In the genomic region with DNA sequence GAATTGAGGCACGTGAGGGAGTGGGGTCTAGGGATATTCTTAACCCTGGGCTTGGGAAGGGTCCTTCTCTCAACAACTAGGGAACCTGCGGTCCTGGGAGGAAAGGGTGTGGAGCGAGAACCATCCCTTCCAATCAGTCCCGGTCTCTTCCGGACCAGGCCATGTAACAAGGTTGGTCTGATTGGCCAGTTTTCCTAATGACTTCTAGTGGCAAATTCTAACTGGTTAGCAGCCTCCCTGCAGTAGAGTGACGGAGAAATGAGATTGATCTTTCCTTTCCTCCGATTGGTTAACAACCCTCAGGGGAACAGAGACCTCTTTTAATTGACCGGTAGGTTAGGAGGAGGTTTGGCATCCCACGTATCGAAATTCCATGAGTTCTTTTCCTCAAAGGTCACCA, we compare ENCODE assay signal across 8 mouse cellular contexts. TPM values are rescaled to one million over a fixed set of nuclear protein-coding genes. Genes with fewer than 3 reads are reported as not detected.
DNase-seq lines count a peak whose midpoint lies in the region; ATAC-seq and TF ChIP-seq lines count a peak whose summit lies in the region.

No protein-coding gene starts in this region.

- H3K4me2 ChIP-seq in embryonic facial prominence, embryonic 11.5 days (ENCODE audit: low read depth, low read length): peak overlapping the region; percentile 8
- peak overlapping the region; percentile 75 for H3K4me2 ChIP-seq in midbrain, embryonic 12.5 days (replicated peaks)

- DNase-seq in adrenal gland, postnatal 36 days: peak; percentile 37 to 59
- DNase-seq in embryonic facial prominence, embryonic 11.5 days (ENCODE audit: low spot score): peak; percentile 83
- peak; percentile 55 to 74 for DNase-seq in heart, adult 2 months
- DNase-seq in kidney, adult 11 months: peak; percentile 72
- DNase-seq in limb, embryonic 10.5 days (ENCODE audit: low spot score): peak; percentile 64
- no peak for DNase-seq in B cell, adult 2 months

- H3K27ac ChIP-seq in embryonic facial prominence, embryonic 11.5 days (replicated peaks; ENCODE audit: low read depth, low read length): peak overlapping the region; percentile 64
- H3K27ac ChIP-seq in heart, adult 2 months: peak overlapping the region; percentile 97
- peak overlapping the region; percentile 100 for H3K27ac ChIP-seq in limb, embryonic 10.5 days
- peak overlapping the region; percentile 98 for H3K27ac ChIP-seq in midbrain, embryonic 12.5 days (replicated peaks)
- peak overlapping the region; percentile 67 for H3K27ac ChIP-seq in testis, adult 2 months (ENCODE audit: control insufficient read depth, insufficient read depth, low read depth, low read length)

- TF ChIP-seq CTCF in heart, adult 2 months (IDR thresholded peaks at IDR 0.05): no peak
- no peak for TF ChIP-seq CTCF in testis, adult 2 months (IDR thresholded peaks at IDR 0.05; ENCODE audit: control insufficient read depth, insufficient read depth, insufficient replicate concordance, low read depth, low read length)

- 0 out of 2 replicates have a peak, but pooled peaks have one; percentile 13 for TF ChIP-seq EP300 in heart, adult 2 months (IDR thresholded peaks at IDR 0.05; ENCODE audit: insufficient read depth, low read depth, low read length)

- 3% methylated on average over 10 of the region's 10 CpGs for WGBS in embryonic facial prominence, embryonic 11.5 days
- 8% methylated on average over 10 of the region's 10 CpGs for WGBS in heart, adult 2 months
- under 1% methylated on average over 10 of the region's 10 CpGs for WGBS in limb, embryonic 10.5 days
- 3% methylated on average over 10 of the region's 10 CpGs for WGBS in midbrain, embryonic 12.5 days

- H3K27me3 ChIP-seq in embryonic facial prominence, embryonic 11.5 days (ENCODE audit: control insufficient read depth, insufficient read depth, low read length): no peaks in the 10 kb centered on the region
- H3K27me3 ChIP-seq in heart, adult 2 months (ENCODE audit: control insufficient read depth, insufficient read depth, low read length): no peaks in the 10 kb centered on the region
- no peaks in the 10 kb centered on the region for H3K27me3 ChIP-seq in limb, embryonic 10.5 days (ENCODE audit: low read depth, poor library complexity, severe bottlenecking)
- H3K27me3 ChIP-seq in midbrain, embryonic 12.5 days: no peaks in the 10 kb centered on the region
- no peaks in the 10 kb centered on the region for H3K27me3 ChIP-seq in testis, adult 2 months (ENCODE audit: control insufficient read depth, insufficient read depth, low read length)

- peaks cover 5% of the 10 kb centered on the region for H3K79me2 ChIP-seq in heart, adult 2 months (replicated peaks; ENCODE audit: control insufficient read depth, insufficient read depth, low read length)

- ATAC-seq in embryonic facial prominence, embryonic 11.5 days (replicated peaks; ENCODE audit: insufficient number of reproducible peaks, low FRiP score, low TSS enrichment, low read depth): peak; percentile 58; the same call in 1 of the 2 replicates
- ATAC-seq in midbrain, embryonic 12.5 days (ENCODE audit: low FRiP score, low read depth): peak; percentile 58

- H3K9me3 ChIP-seq in embryonic facial prominence, embryonic 11.5 days (replicated peaks; ENCODE audit: control insufficient read depth, low read length): no peaks in the 10 kb centered on the region
- no peaks in the 10 kb centered on the region for H3K9me3 ChIP-seq in limb, embryonic 10.5 days (replicated peaks)
- H3K9me3 ChIP-seq in midbrain, embryonic 12.5 days: no peaks in the 10 kb centered on the region

- no peak overlapping the region for H3K9ac ChIP-seq in embryonic facial prominence, embryonic 11.5 days (replicated peaks; ENCODE audit: low read length)
- no peak overlapping the region for H3K9ac ChIP-seq in heart, adult 2 months (ENCODE audit: low read depth, low read length)
- H3K9ac ChIP-seq in midbrain, embryonic 12.5 days (replicated peaks): no peak overlapping the region

- TF ChIP-seq POLR2A in heart, adult 2 months (IDR thresholded peaks at IDR 0.05; ENCODE audit: insufficient read depth, low read depth, low read length): peak; percentile 80
- TF ChIP-seq POLR2A in testis, adult 2 months (IDR thresholded peaks at IDR 0.05; ENCODE audit: control insufficient read depth, low read depth, low read length): no peak

- no peaks in the 10 kb centered on the region for H3K4me1 ChIP-seq in embryonic facial prominence, embryonic 11.5 days (ENCODE audit: control insufficient read depth, insufficient read depth, low read length)
- peaks cover 3% of the 10 kb centered on the region for H3K4me1 ChIP-seq in heart, adult 2 months (ENCODE audit: control insufficient read depth, insufficient read depth, low read length)
- peaks cover 49% of the 10 kb centered on the region for H3K4me1 ChIP-seq in limb, embryonic 10.5 days
- peaks cover 34% of the 10 kb centered on the region for H3K4me1 ChIP-seq in midbrain, embryonic 12.5 days
- peaks cover 18% of the 10 kb centered on the region for H3K4me1 ChIP-seq in testis, adult 2 months (ENCODE audit: control insufficient read depth, insufficient read depth, low read length)

- H3K36me3 ChIP-seq in embryonic facial prominence, embryonic 11.5 days (replicated peaks; ENCODE audit: control insufficient read depth, insufficient read depth, low read depth, low read length): no peaks in the 10 kb centered on the region
- H3K36me3 ChIP-seq in heart, adult 2 months (ENCODE audit: control insufficient read depth, insufficient read depth, low read length): no peaks in the 10 kb centered on the region; the same call in 1 of the 2 replicates
- peaks cover 10% of the 10 kb centered on the region for H3K36me3 ChIP-seq in limb, embryonic 10.5 days
- peaks cover 5% of the 10 kb centered on the region; the same call in 1 of the 2 replicates for H3K36me3 ChIP-seq in midbrain, embryonic 12.5 days
- H3K36me3 ChIP-seq in testis, adult 2 months (ENCODE audit: control insufficient read depth, insufficient read depth, low read length): no peaks in the 10 kb centered on the region

- intact Hi-C loops in heart, adult 2 months (cut with DNase I): loop anchor here (5.0 to 10.0 kb wide), 2 partner anchors 81 to 599 kb away; a partner anchor contains a TSS

- H3K4me3 ChIP-seq in embryonic facial prominence, embryonic 11.5 days (ENCODE audit: low read depth, low read length): no peak overlapping the region
- H3K4me3 ChIP-seq in heart, adult 2 months: peak overlapping the region; percentile 52
- peak overlapping the region; percentile 87 for H3K4me3 ChIP-seq in limb, embryonic 10.5 days
- H3K4me3 ChIP-seq in midbrain, embryonic 12.5 days: peak overlapping the region; percentile 23; the same call in 1 of the 2 replicates
- H3K4me3 ChIP-seq in testis, adult 2 months (ENCODE audit: control insufficient read depth, low read depth, low read length): peak overlapping the region; percentile 12; the same call in 1 of the 2 replicates

RNA-seq across cellular contexts. Expression of a gene that starts 1.4 kb away (rescaled TPM):
- 10 to 100 TPM; 16.8 to 20.8 TPM for total RNA-seq in adrenal gland, postnatal 36 days (2021)
- polyA plus RNA-seq in embryonic facial prominence, embryonic 11.5 days (2014; fragmentation: Nextera tagmentation; extraction: Ambion mirVana): 60.4 and 79.9 TPM in 2 replicates
- 10 to 100 TPM; 30.6 to 33.5 TPM for total RNA-seq in heart, adult 2 months (2021)
- 417 and 578 TPM in 2 replicates for polyA plus RNA-seq in heart, adult 2 months (2012; rRNA removed)
- polyA plus RNA-seq in limb, embryonic 10.5 days (2016; fragmentation: Nextera tagmentation; extraction: Ambion mirVana): 61.8 and 74.3 TPM in 2 replicates
- polyA plus RNA-seq in midbrain, embryonic 12.5 days (2016; fragmentation: Nextera tagmentation; extraction: Ambion mirVana): 55.9 and 67.0 TPM in 2 replicates
- polyA plus RNA-seq in testis, adult 2 months (2012; rRNA removed): 53.6 and 70.7 TPM in 2 replicates

RNA-seq across cellular contexts. Expression of a gene that starts 48.3 kb away (rescaled TPM):
- total RNA-seq in adrenal gland, postnatal 36 days (2021): 10 to 100 TPM; 65.5 to 66.3 TPM
- 13.7 and 17.4 TPM in 2 replicates for polyA plus RNA-seq in embryonic facial prominence, embryonic 11.5 days (2014; fragmentation: Nextera tagmentation; extraction: Ambion mirVana)
- total RNA-seq in heart, adult 2 months (2021): 10 to 100 TPM; 49.9 TPM
- polyA plus RNA-seq in heart, adult 2 months (2012; rRNA removed): 77.6 and 122 TPM in 2 replicates
- polyA plus RNA-seq in limb, embryonic 10.5 days (2016; fragmentation: Nextera tagmentation; extraction: Ambion mirVana): 22.2 and 27.0 TPM in 2 replicates
- 17.0 and 20.1 TPM in 2 replicates for polyA plus RNA-seq in midbrain, embryonic 12.5 days (2016; fragmentation: Nextera tagmentation; extraction: Ambion mirVana)
- polyA plus RNA-seq in testis, adult 2 months (2012; rRNA removed): 33.9 and 42.9 TPM in 2 replicates

RNA-seq across cellular contexts. Expression of a gene that starts 48.4 kb away (rescaled TPM):
- 100 to 1,000 TPM in 1 of 2 experiments, 10 to 100 TPM in 1; 92.7 to 110 TPM for total RNA-seq in adrenal gland, postnatal 36 days (2021)
- polyA plus RNA-seq in embryonic facial prominence, embryonic 11.5 days (2014; fragmentation: Nextera tagmentation; extraction: Ambion mirVana): 32.2 and 34.0 TPM in 2 replicates
- 100 to 1,000 TPM in 1 of 2 experiments, 10 to 100 TPM in 1; 98.0 to 124 TPM for total RNA-seq in heart, adult 2 months (2021)
- polyA plus RNA-seq in heart, adult 2 months (2012; rRNA removed): 108 and 133 TPM in 2 replicates
- 26.3 and 33.5 TPM in 2 replicates for polyA plus RNA-seq in limb, embryonic 10.5 days (2016; fragmentation: Nextera tagmentation; extraction: Ambion mirVana)
- polyA plus RNA-seq in midbrain, embryonic 12.5 days (2016; fragmentation: Nextera tagmentation; extraction: Ambion mirVana): 41.4 and 42.4 TPM in 2 replicates
- 18.0 and 20.1 TPM in 2 replicates for polyA plus RNA-seq in testis, adult 2 months (2012; rRNA removed)

RNA-seq across cellular contexts. Expression of a gene that starts 48.7 kb away (rescaled TPM):
- 1 to 10 TPM; 1.2 to 1.4 TPM for total RNA-seq in adrenal gland, postnatal 36 days (2021)
- polyA plus RNA-seq in embryonic facial prominence, embryonic 11.5 days (2014; fragmentation: Nextera tagmentation; extraction: Ambion mirVana): 0.20 and 0.21 TPM in 2 replicates
- total RNA-seq in heart, adult 2 months (2021): 1 to 10 TPM in 1 of 2 experiments, under 1 TPM in 1; 0.36 to 1.3 TPM
- not detected in 2 replicates for polyA plus RNA-seq in heart, adult 2 months (2012; rRNA removed)
- polyA plus RNA-seq in limb, embryonic 10.5 days (2016; fragmentation: Nextera tagmentation; extraction: Ambion mirVana): 0.31 TPM in 1 of 2 replicates, not detected in the other
- 0.18 TPM in 1 of 2 replicates, not detected in the other for polyA plus RNA-seq in midbrain, embryonic 12.5 days (2016; fragmentation: Nextera tagmentation; extraction: Ambion mirVana)
- 0.68 TPM in 1 of 2 replicates, not detected in the other for polyA plus RNA-seq in testis, adult 2 months (2012; rRNA removed)

Comparison
In these comparisons a context has a peak if more than half of its experiments do, and no peak if none do; other contexts are left out.
1. DNase-seq: peak in adrenal gland, postnatal 36 days (2 of 2), embryonic facial prominence, embryonic 11.5 days (single experiment), heart, adult 2 months (2 of 2), kidney, adult 11 months (single experiment) and limb, embryonic 10.5 days (single experiment); none in B cell, adult 2 months (0 of 2).
2. Peak in every context shown above with its lines, with median percentiles within 50 percentile points of each other: H3K27ac ChIP-seq.